Mouse (Mus musculus): Measurements from ENCODE around the gene Lama4. TPM values are rescaled to one million over a fixed set of nuclear protein-coding genes. Genes with fewer than 3 reads are reported as not detected.

Gene Lama4
- total RNA-seq, 2 experiments from 2014 or later, result 11.4 to 14.5 TPM

DNA sequence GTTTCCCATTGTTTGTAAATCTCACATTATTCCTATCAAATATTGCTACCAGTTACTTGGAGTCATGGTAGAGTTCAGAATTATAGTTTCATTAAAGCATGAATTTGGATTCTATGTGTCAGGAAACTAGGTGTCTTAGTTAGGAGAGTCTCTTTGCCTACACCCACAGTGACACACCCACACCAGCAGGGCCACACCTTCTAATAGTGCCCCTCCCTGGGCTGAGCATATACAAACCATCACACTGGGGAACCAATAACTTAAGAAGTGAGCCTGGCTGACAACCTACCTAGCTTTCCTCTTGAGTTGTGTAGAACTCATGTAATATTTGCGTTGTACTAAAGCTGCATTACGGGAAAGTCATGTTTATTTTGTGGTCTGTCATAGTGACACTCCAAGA lies 176.1 kb downstream of the Lama4 start:
- DNase-seq (ENCODE audit: low spot score in 2 of 2), result no peak

GRCm38 (mm10) chr10:39142216-39142615 lies 176.9 kb downstream of the Lama4 start:
- DNase-seq (ENCODE audit: low spot score in 2 of 2), result no peak

- DNase-seq (ENCODE audit: low spot score in 2 of 2), result no peak
Measured at GRCm38 (mm10) chr10:39156719-39157118, 191.4 kb downstream of the Lama4 start.

DNA sequence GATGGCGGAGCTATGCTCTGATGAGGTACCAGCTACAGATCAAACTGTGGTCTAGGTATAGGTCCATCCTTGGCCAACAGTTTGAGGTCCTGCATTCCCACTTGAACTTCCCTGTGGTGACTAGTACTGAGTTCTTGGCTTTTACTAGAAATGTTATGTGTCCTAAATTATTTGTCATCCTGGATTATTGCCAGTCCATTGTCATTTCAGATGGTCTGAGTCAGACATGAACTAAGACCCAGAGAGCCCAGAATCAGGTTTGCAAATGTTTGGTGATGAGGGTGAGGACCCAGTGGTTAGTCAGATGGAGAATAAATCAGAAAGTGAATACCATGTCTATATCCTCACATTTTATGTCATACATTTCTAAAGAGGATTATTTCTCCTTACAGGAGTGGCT lies 192.0 kb downstream of the Lama4 start:
- DNase-seq (ENCODE audit: low spot score in 2 of 2), result no peak

DNA sequence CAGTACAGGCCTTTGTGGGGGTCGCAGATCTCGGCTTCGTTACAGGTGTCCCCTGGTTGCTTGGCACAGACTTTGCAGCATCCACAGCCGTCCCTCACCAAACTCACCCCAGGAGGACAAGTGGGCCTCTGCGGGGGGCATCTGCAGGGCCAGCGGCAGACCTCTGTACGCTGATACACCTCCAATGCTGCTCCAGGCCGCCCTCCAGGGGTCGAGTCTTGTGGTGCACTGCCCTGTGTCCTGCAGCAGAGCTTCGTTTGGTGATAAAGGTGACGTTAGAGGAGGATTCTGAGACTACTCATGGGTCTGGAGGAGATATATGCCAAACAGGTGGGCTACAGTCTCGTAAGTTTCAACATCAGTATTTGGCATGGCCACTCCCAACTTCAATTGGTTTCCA lies 193.0 kb downstream of the Lama4 start:
- no peak for DNase-seq (ENCODE audit: low spot score in 2 of 2)

Other genes starting within 250 kb of the Lama4 start
- gene Rfpl4b, start 143.7 kb upstream of the Lama4 start, total RNA-seq (2021), result not detected
- gene Fam229b, start 168.4 kb downstream of the Lama4 start, total RNA-seq (2021), result 10 to 100 TPM; 15.1 to 17.6 TPM
- gene Tube1, start 168.5 kb downstream of the Lama4 start, total RNA-seq (2021), result 1 to 10 TPM; 3.8 to 4.7 TPM
- under 1 TPM; 0.45 to 0.53 TPM for gene Ccn6, start 198.3 kb downstream of the Lama4 start, total RNA-seq (2021)

Data from layer of hippocampus, postnatal 14 days (tissue).